Mouse (Mus musculus): Measurements from ENCODE around the gene Sgo2a. TPM values are rescaled to one million over a fixed set of nuclear protein-coding genes. Genes with fewer than 3 reads are reported as not detected.

Gene Sgo2a
- polyA plus RNA-seq, 1 experiment from 2014 or later = 27.1 TPM

- peak overlapping the region; percentile 47 for H3K27ac ChIP-seq (ENCODE audit: low read depth)
- ATAC-seq (ENCODE audit: insufficient read depth) (peak; percentile 47; the same call in 1 of the 2 replicates), DNase-seq (peak; percentile 68)
- 40% methylated on average over 13 of the region's 13 CpGs for WGBS
- 0 out of 2 replicates have a peak, but pooled peaks cover 14% of the 10 kb centered on the region for H3K4me1 ChIP-seq (ENCODE audit: insufficient read depth)
- H3K4me3 ChIP-seq (ENCODE audit: low read depth, low read length) = no peak overlapping the region
- H3K4me2 ChIP-seq = peak overlapping the region; percentile 44
- H3K9me3 ChIP-seq (ENCODE audit: low read depth, low read length) = no peaks in the 10 kb centered on the region
- no peak overlapping the region for H3K9ac ChIP-seq
- no peaks in the 10 kb centered on the region for H3K27me3 ChIP-seq (ENCODE audit: insufficient read depth, low read length)
- H3K36me3 ChIP-seq (ENCODE audit: insufficient read depth) = no peaks in the 10 kb centered on the region
- TF ChIP-seq CTCF (IDR thresholded peaks at IDR 0.05; ENCODE audit: low read depth) = no peak
Measured at GRCm38 (mm10) chr1:58056074-58056807, 60.5 kb downstream of the Sgo2a start.

GRCm38 (mm10) chr1:58056939-58057338 lies 61.2 kb downstream of the Sgo2a start:
- Histone ChIP-seq H3K27ac (ENCODE audit: low read depth) (peak overlapping the region; percentile 72), H3K4me1 (ENCODE audit: insufficient read depth) (0 out of 2 replicates have a peak, but pooled peaks cover 14% of the 10 kb centered on the region), H3K9me3 (ENCODE audit: low read depth, low read length) (no peaks in the 10 kb centered on the region), H3K36me3 (ENCODE audit: insufficient read depth) (no peaks in the 10 kb centered on the region), H3K4me2 (peak overlapping the region; percentile 44), H3K27me3 (ENCODE audit: insufficient read depth, low read length) (no peaks in the 10 kb centered on the region), H3K9ac (no peak overlapping the region), H3K4me3 (ENCODE audit: low read depth, low read length) (no peak overlapping the region)
- TF ChIP-seq CTCF (IDR thresholded peaks at IDR 0.05; ENCODE audit: low read depth) = no peak
- DNase-seq = peak; percentile 90
- WGBS = 36% methylated on average over 11 of the region's 11 CpGs
- ATAC-seq (ENCODE audit: insufficient read depth) = peak; percentile 85

GRCm38 (mm10) chr1:58058846-58059245 lies 63.1 kb downstream of the Sgo2a start:
- H3K4me3 ChIP-seq (ENCODE audit: low read depth, low read length) = no peak overlapping the region
- WGBS = 85% methylated on average over 4 of the region's 4 CpGs
- no peaks in the 10 kb centered on the region for H3K9me3 ChIP-seq (ENCODE audit: low read depth, low read length)
- no peaks in the 10 kb centered on the region for H3K36me3 ChIP-seq (ENCODE audit: insufficient read depth)
- no peaks in the 10 kb centered on the region for H3K27me3 ChIP-seq (ENCODE audit: insufficient read depth, low read length)
- no peak for TF ChIP-seq CTCF (IDR thresholded peaks at IDR 0.05; ENCODE audit: low read depth)
- 0 out of 2 replicates have a peak, but pooled peaks cover 14% of the 10 kb centered on the region for H3K4me1 ChIP-seq (ENCODE audit: insufficient read depth)
- H3K4me2 ChIP-seq = no peak overlapping the region
- no peak overlapping the region for H3K27ac ChIP-seq (ENCODE audit: low read depth)
- DNase-seq (no peak), ATAC-seq (ENCODE audit: insufficient read depth) (no peak)
- H3K9ac ChIP-seq = no peak overlapping the region

GRCm38 (mm10) chr1:58062131-58062530 lies 66.4 kb downstream of the Sgo2a start:
- Histone ChIP-seq H3K36me3 (ENCODE audit: insufficient read depth) (no peaks in the 10 kb centered on the region), H3K9me3 (ENCODE audit: low read depth, low read length) (no peaks in the 10 kb centered on the region), H3K4me1 (ENCODE audit: insufficient read depth) (0 out of 2 replicates have a peak, but pooled peaks cover 14% of the 10 kb centered on the region), H3K27ac (ENCODE audit: low read depth) (no peak overlapping the region), H3K4me3 (ENCODE audit: low read depth, low read length) (no peak overlapping the region), H3K27me3 (ENCODE audit: insufficient read depth, low read length) (no peaks in the 10 kb centered on the region), H3K4me2 (no peak overlapping the region), H3K9ac (no peak overlapping the region)
- ATAC-seq (ENCODE audit: insufficient read depth) = no peak
- no peak for DNase-seq
- 90% methylated on average over 7 of the region's 7 CpGs for WGBS
- TF ChIP-seq CTCF (IDR thresholded peaks at IDR 0.05; ENCODE audit: low read depth) = no peak

GRCm38 (mm10) chr1:58065151-58065550 lies 69.4 kb downstream of the Sgo2a start:
- no peaks in the 10 kb centered on the region for H3K36me3 ChIP-seq (ENCODE audit: insufficient read depth)
- WGBS = 88% methylated on average over 5 of the region's 5 CpGs
- H3K4me1 ChIP-seq (ENCODE audit: insufficient read depth) = no peaks in the 10 kb centered on the region
- H3K27me3 ChIP-seq (ENCODE audit: insufficient read depth, low read length) = no peaks in the 10 kb centered on the region
- H3K27ac ChIP-seq (ENCODE audit: low read depth) = no peak overlapping the region
- DNase-seq = no peak
- no peak overlapping the region for H3K9ac ChIP-seq
- no peak for TF ChIP-seq CTCF (IDR thresholded peaks at IDR 0.05; ENCODE audit: low read depth)
- no peak overlapping the region for H3K4me3 ChIP-seq (ENCODE audit: low read depth, low read length)
- no peaks in the 10 kb centered on the region for H3K9me3 ChIP-seq (ENCODE audit: low read depth, low read length)
- ATAC-seq (ENCODE audit: insufficient read depth) = no peak
- no peak overlapping the region for H3K4me2 ChIP-seq

GRCm38 (mm10) chr1:58065606-58066005 lies 69.8 kb downstream of the Sgo2a start:
- DNase-seq = peak; percentile 50
- no peaks in the 10 kb centered on the region for H3K9me3 ChIP-seq (ENCODE audit: low read depth, low read length)
- no peak overlapping the region for H3K4me3 ChIP-seq (ENCODE audit: low read depth, low read length)
- no peaks in the 10 kb centered on the region for H3K27me3 ChIP-seq (ENCODE audit: insufficient read depth, low read length)
- TF ChIP-seq CTCF (IDR thresholded peaks at IDR 0.05; ENCODE audit: low read depth) = no peak
- WGBS = 68% methylated on average over 3 of the region's 3 CpGs
- H3K36me3 ChIP-seq (ENCODE audit: insufficient read depth) = no peaks in the 10 kb centered on the region
- no peak overlapping the region for H3K27ac ChIP-seq (ENCODE audit: low read depth)
- no peak overlapping the region for H3K4me2 ChIP-seq
- ATAC-seq (ENCODE audit: insufficient read depth) = no peak
- no peak overlapping the region for H3K9ac ChIP-seq
- no peaks in the 10 kb centered on the region for H3K4me1 ChIP-seq (ENCODE audit: insufficient read depth)

GRCm38 (mm10) chr1:58069181-58069580 lies 73.4 kb downstream of the Sgo2a start:
- H3K4me1 ChIP-seq (ENCODE audit: insufficient read depth) = 0 out of 2 replicates have a peak, but pooled peaks cover 6% of the 10 kb centered on the region
- H3K4me2 ChIP-seq = no peak overlapping the region
- DNase-seq (peak; percentile 73), ATAC-seq (ENCODE audit: insufficient read depth) (peak; percentile 73; the same call in 1 of the 2 replicates)
- TF ChIP-seq CTCF (IDR thresholded peaks at IDR 0.05; ENCODE audit: low read depth) = no peak
- no peaks in the 10 kb centered on the region for H3K36me3 ChIP-seq (ENCODE audit: insufficient read depth)
- H3K4me3 ChIP-seq (ENCODE audit: low read depth, low read length) = no peak overlapping the region
- H3K27me3 ChIP-seq (ENCODE audit: insufficient read depth, low read length) = no peaks in the 10 kb centered on the region
- no peaks in the 10 kb centered on the region for H3K9me3 ChIP-seq (ENCODE audit: low read depth, low read length)
- 51% methylated on average over 6 of the region's 6 CpGs for WGBS
- H3K9ac ChIP-seq = no peak overlapping the region
- no peak overlapping the region for H3K27ac ChIP-seq (ENCODE audit: low read depth)
